Mouse (Mus musculus): ENCODE measurements around the gene Lgals2. TPM values are rescaled to one million over a fixed set of nuclear protein-coding genes. Genes with fewer than 3 reads are reported as not detected.

Lgals2 gene
- not detected in 2 replicates for polyA plus RNA-seq (2016; fragmentation: Nextera tagmentation; extraction: Ambion mirVana)

- no peak within 1 kb of the TSS for H3K27ac ChIP-seq
- peaks cover 34% of the 10 kb centered on the region for H3K4me1 ChIP-seq
- no peaks in the 10 kb centered on the region for H3K27me3 ChIP-seq (ENCODE audit: low read depth, poor library complexity, severe bottlenecking)
- H3K36me3 ChIP-seq: no peaks in the 10 kb centered on the region
- no peak for DNase-seq (ENCODE audit: low spot score)
- H3K9me3 ChIP-seq (replicated peaks): no peaks in the 10 kb centered on the region
- no peak within 1 kb of the TSS for H3K4me3 ChIP-seq
- 78% methylated on average over 8 of the region's 8 CpGs for WGBS
Measured at GRCm38 (mm10) chr15:78855303-78855965, at the start of gene Lgals2. Gene Lgals2, minus strand, starts transcription at chr15:78855529.

DNA sequence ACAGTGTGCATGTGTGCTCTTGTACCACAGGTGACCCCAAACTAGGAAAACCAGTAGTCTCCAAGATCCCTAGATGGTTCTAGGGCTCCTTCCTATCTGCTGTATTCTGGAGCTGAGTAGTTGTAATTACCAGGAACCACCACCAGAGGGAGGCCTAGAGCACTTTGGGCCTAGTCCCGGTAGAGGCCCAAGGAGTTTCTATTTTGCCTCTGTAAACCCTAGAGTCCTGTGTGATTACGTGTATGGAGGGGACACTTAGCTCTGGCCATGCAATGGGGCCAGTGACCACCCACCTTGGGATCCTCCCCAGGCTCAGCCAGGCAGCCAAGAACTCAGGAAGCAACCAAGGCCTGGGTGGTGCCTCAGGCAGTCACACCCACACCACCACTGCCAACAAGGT, 47.9 kb upstream of the Lgals2 start:
- Histone ChIP-seq H3K4me3 (no peak overlapping the region), H3K27me3 (ENCODE audit: low read depth, poor library complexity, severe bottlenecking) (0 out of 2 replicates have a peak, but pooled peaks cover 3% of the 10 kb centered on the region), H3K36me3 (peaks cover 67% of the 10 kb centered on the region), H3K27ac (0 out of 2 replicates have a peak overlapping the region, but pooled peaks have one; percentile 4), H3K9me3 (replicated peaks) (no peaks in the 10 kb centered on the region), H3K4me1 (peaks cover 37% of the 10 kb centered on the region)
- 12% methylated on average over 2 of the region's 2 CpGs for WGBS
- peak; percentile 86 for DNase-seq (ENCODE audit: low spot score)

- Histone ChIP-seq H3K4me3 (peak overlapping the region; percentile 76), H3K27me3 (ENCODE audit: low read depth, poor library complexity, severe bottlenecking) (0 out of 2 replicates have a peak, but pooled peaks cover 3% of the 10 kb centered on the region), H3K9me3 (replicated peaks) (no peaks in the 10 kb centered on the region), H3K27ac (peak overlapping the region; percentile 91), H3K4me1 (peaks cover 44% of the 10 kb centered on the region), H3K36me3 (peaks cover 48% of the 10 kb centered on the region)
- DNase-seq (ENCODE audit: low spot score): peak; percentile 49
- 44% methylated on average over 8 of the region's 8 CpGs for WGBS
Measured at GRCm38 (mm10) chr15:78901422-78901789, 46.1 kb upstream of the Lgals2 start.

DNA sequence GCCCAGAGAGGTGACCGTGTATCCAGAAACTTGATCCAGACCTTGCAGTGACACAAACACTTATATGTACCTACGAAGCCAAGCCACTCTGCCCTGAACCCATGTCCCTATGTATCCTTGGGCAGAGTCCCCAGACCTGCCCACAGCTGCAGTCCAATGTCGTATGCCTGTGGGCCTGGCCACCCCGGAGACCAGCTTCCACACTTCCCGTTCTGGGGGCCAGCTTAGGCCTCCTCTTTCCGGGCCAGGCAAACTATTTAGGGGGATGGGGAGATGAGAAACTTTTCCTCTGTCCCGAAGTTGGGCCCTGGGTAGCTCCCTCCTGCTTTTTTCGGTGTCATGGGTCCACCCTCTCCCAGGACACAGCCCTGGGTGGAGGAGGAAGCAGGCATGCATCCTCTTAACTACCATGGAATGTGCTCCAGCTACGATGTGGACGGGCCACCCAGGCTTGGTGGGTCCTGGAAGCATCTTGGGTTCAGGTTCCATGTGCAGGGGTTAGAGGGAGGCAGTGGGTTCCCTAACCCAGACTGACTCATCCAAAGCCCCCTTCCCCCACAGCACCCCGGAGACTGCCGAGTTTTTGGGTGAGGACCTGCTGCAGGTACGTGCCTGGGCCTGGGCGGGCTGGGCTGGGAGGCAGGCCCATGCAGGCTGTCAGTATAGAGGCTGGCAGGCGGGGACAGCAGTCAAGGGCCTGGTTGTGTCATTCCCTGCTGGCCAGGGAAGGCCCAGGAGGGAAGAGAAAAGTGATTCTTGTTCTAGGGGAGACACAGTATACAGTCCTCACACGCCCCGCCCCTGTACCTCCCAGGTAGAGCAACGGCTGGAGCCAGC, 45.5 kb upstream of the Lgals2 start:
- H3K27me3 ChIP-seq (ENCODE audit: low read depth, poor library complexity, severe bottlenecking): 0 out of 2 replicates have a peak, but pooled peaks cover 3% of the 10 kb centered on the region
- H3K27ac ChIP-seq: peak overlapping the region; percentile 91
- H3K36me3 ChIP-seq: peaks cover 44% of the 10 kb centered on the region
- peaks cover 50% of the 10 kb centered on the region for H3K4me1 ChIP-seq
- peak; percentile 53 for DNase-seq (ENCODE audit: low spot score)
- H3K9me3 ChIP-seq (replicated peaks): no peaks in the 10 kb centered on the region
- 12% methylated on average over 18 of the region's 18 CpGs for WGBS
- peak overlapping the region; percentile 76 for H3K4me3 ChIP-seq

DNA sequence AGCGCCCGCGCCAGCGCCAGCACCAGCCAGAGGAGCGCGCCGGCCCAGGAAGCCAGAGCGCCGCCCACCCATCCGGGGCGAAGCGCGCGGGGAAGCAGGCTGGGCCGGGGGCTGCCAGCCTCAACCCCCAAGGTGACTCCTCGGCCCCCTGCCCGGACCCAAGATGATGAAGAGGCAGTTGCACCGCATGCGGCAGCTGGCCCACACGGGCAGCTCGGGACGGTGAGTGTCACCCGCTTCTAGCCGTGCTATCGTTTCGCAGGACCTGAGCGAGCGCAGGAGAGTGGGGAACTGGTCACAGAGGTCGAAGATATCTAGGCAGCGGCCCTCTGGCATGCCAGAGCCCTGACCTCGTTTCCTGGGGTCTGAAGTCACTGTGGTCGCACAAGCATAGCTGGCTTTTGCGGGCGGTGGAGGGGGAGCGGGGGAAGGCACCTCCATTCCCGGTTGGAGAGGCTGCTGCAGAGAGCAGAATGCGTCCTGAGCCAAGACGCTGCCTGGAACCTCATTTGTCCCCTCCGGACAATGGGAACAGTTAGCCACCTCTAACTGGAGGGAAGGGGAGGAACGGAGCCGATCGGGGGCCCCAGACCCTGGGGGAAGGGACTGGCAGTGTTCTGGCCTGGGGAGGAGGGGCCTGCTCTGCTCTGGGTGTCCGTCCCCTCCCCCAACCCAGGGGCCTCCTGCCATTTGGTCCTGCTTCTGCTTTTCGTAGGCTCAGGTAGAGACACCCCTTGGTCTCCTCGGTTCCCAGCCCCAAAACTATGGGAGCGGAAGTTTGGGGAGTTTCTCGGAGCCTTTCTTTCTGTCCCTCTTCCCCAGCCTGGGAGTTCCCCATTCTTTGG, 44.6 kb upstream of the Lgals2 start, which contains the start of gene Sh3bp1:
TSS of gene Sh3bp1 (plus strand) at position 29 of the 845 bp plus-strand sequence.
- Histone ChIP-seq H3K4me3 (peak within 1 kb of the TSS; percentile 76), H3K4me1 (peaks cover 59% of the 10 kb centered on the region), H3K36me3 (peaks cover 41% of the 10 kb centered on the region), H3K27ac (peak within 1 kb of the TSS; percentile 91), H3K27me3 (ENCODE audit: low read depth, poor library complexity, severe bottlenecking) (0 out of 2 replicates have a peak, but pooled peaks cover 3% of the 10 kb centered on the region), H3K9me3 (replicated peaks) (no peaks in the 10 kb centered on the region)
- peak; percentile 81 for DNase-seq (ENCODE audit: low spot score)
- WGBS: 1% methylated on average over 47 of the region's 47 CpGs

DNA sequence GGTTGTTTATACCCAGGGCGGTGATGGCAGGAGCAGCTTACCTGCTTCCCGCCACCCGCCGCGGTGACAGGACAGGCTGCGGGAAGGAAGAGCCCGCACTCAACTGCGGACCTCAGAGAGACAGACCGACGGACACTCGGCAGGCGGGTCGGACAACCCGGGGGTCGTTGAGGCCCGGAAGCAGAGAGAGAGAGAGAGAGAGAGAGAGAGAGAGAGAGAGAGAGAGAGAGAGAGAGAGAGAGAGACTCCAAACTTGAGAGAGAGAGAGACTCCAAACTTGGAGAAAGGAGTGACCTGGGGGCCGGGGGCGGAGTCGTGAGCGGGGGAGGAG, 44.0 kb upstream of the Lgals2 start, which contains the start of gene Gm49510:
TSS of gene Gm49510 (plus strand) at position 259 of the 331 bp plus-strand sequence.
- no peak for DNase-seq (ENCODE audit: low spot score)
- under 1% methylated on average over 20 of the region's 20 CpGs for WGBS
- Histone ChIP-seq H3K4me1 (peaks cover 64% of the 10 kb centered on the region), H3K4me3 (peak within 1 kb of the TSS; percentile 76), H3K36me3 (peaks cover 41% of the 10 kb centered on the region), H3K27me3 (ENCODE audit: low read depth, poor library complexity, severe bottlenecking) (0 out of 2 replicates have a peak, but pooled peaks cover 3% of the 10 kb centered on the region), H3K9me3 (replicated peaks) (no peaks in the 10 kb centered on the region), H3K27ac (peak within 1 kb of the TSS; percentile 91)

- Histone ChIP-seq H3K36me3 (peaks cover 40% of the 10 kb centered on the region), H3K9me3 (replicated peaks) (no peaks in the 10 kb centered on the region), H3K27me3 (ENCODE audit: low read depth, poor library complexity, severe bottlenecking) (0 out of 2 replicates have a peak, but pooled peaks cover 3% of the 10 kb centered on the region), H3K27ac (peak overlapping the region; percentile 91; the same call in 1 of the 2 replicates), H3K4me3 (peak overlapping the region; percentile 76), H3K4me1 (peaks cover 73% of the 10 kb centered on the region)
- WGBS: 56% methylated on average over 6 of the region's 6 CpGs
- no peak for DNase-seq (ENCODE audit: low spot score)
Measured at GRCm38 (mm10) chr15:78898507-78899001, 43.2 kb upstream of the Lgals2 start.

DNA sequence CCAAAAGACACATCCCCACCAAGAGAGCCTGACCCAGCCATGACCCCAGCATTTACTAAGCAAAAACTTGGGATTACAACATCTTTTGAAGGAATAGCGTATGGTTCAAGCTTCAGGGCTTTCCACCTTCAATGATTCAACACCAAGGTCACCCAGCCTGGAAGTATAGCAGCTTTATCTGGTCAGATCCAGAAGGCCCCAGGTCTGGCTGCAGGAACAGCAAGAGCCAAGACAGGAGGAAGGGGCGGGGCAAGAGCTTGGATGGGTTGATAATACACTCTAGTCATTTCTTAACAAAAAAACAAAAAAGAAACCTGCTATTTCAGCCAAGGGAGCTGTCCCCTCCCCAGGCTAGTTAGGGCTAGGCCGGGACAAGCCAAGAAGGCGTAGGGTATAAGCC, 42.2 kb upstream of the Lgals2 start:
- peaks cover 40% of the 10 kb centered on the region for H3K36me3 ChIP-seq
- peaks cover 83% of the 10 kb centered on the region for H3K4me1 ChIP-seq
- no peak overlapping the region for H3K27ac ChIP-seq
- no peaks in the 10 kb centered on the region for H3K9me3 ChIP-seq (replicated peaks)
- H3K4me3 ChIP-seq: no peak overlapping the region
- H3K27me3 ChIP-seq (ENCODE audit: low read depth, poor library complexity, severe bottlenecking): 0 out of 2 replicates have a peak, but pooled peaks cover 3% of the 10 kb centered on the region
- 92% methylated on average over 4 of the region's 4 CpGs for WGBS
- no peak for DNase-seq (ENCODE audit: low spot score)

GRCm38 (mm10) chr15:78896149-78896548, 40.8 kb upstream of the Lgals2 start:
- no peaks in the 10 kb centered on the region for H3K9me3 ChIP-seq (replicated peaks)
- peak overlapping the region; percentile 51; the same call in 1 of the 2 replicates for H3K27ac ChIP-seq
- 0 out of 2 replicates have a peak, but pooled peaks cover 1% of the 10 kb centered on the region for H3K27me3 ChIP-seq (ENCODE audit: low read depth, poor library complexity, severe bottlenecking)
- DNase-seq (ENCODE audit: low spot score): no peak
- peaks cover 44% of the 10 kb centered on the region for H3K36me3 ChIP-seq
- 81% methylated on average over 3 of the region's 3 CpGs for WGBS
- no peak overlapping the region for H3K4me3 ChIP-seq
- peaks cover 83% of the 10 kb centered on the region for H3K4me1 ChIP-seq

DNA sequence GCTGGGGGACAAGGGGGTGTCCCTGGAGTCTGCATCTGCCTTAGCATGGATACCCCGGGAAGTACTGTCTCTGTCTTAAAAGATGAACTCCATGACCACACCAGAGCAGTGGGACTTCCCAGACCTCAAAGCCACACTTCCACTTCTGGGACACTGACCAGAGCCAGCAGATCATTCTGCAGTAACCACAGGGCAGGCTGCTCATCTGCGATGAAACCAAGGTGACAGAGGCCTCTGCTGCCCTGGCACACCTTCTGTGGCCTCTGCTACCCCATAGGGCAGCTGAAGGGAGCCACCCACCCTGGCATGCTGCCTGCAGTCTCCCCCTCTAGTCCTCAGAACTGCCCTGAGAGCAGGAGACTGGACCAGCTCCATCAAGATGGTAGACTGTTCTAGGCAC, 40.4 kb upstream of the Lgals2 start:
- H3K27me3 ChIP-seq (ENCODE audit: low read depth, poor library complexity, severe bottlenecking): no peaks in the 10 kb centered on the region
- WGBS: 87% methylated on average over 2 of the region's 2 CpGs
- no peaks in the 10 kb centered on the region for H3K9me3 ChIP-seq (replicated peaks)
- peak overlapping the region; percentile 51; the same call in 1 of the 2 replicates for H3K27ac ChIP-seq
- no peak overlapping the region for H3K4me3 ChIP-seq
- no peak for DNase-seq (ENCODE audit: low spot score)
- peaks cover 48% of the 10 kb centered on the region for H3K36me3 ChIP-seq
- H3K4me1 ChIP-seq: peaks cover 79% of the 10 kb centered on the region

DNA sequence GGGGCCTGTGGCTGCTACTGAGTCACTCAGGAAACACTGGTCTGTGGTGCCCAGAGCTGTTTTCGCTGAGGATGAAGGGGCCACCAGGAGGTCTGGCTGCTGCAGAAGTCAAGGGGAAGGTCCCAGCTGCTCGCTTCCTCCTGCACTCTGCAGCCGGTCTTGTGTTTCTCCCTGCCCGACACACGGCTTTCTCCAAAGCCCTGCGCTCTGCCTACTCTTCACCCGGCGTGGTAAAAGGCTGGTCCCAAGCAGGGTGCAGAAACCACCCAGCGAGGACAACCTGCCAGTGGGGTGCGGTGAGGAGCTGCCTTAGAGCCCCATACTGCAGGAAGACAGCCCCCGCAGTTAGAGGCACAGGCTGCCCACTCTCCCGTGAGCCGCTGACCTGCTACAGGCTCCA, 39.4 kb upstream of the Lgals2 start:
- 78% methylated on average over 13 of the region's 13 CpGs for whole genome bisulfite sequencing
- no peak for DNase-seq (ENCODE audit: low spot score)
- H3K4me3 ChIP-seq: no peak overlapping the region

GRCm38 (mm10) chr15:78892440-78892839, 37.1 kb upstream of the Lgals2 start:
- no peak for DNase-seq (ENCODE audit: low spot score)
- 45% methylated on average over 7 of the region's 7 CpGs for WGBS
- Histone ChIP-seq H3K36me3 (peaks cover 80% of the 10 kb centered on the region), H3K27ac (0 out of 2 replicates have a peak overlapping the region, but pooled peaks have one; percentile 15), H3K27me3 (ENCODE audit: low read depth, poor library complexity, severe bottlenecking) (no peaks in the 10 kb centered on the region), H3K9me3 (replicated peaks) (no peaks in the 10 kb centered on the region), H3K4me3 (no peak overlapping the region), H3K4me1 (peaks cover 63% of the 10 kb centered on the region)

More for the DNA sequence above, 39.4 kb upstream of the Lgals2 start:
- Histone ChIP-seq H3K36me3 (peaks cover 58% of the 10 kb centered on the region), H3K27ac (peak overlapping the region; percentile 46; the same call in 1 of the 2 replicates), H3K27me3 (ENCODE audit: low read depth, poor library complexity, severe bottlenecking) (no peaks in the 10 kb centered on the region), H3K9me3 (replicated peaks) (no peaks in the 10 kb centered on the region), H3K4me1 (peaks cover 71% of the 10 kb centered on the region)

Measured in limb, embryonic 10.5 days (tissue).